ENCODE assay signal across 9 mouse cellular contexts in the genomic region with DNA sequence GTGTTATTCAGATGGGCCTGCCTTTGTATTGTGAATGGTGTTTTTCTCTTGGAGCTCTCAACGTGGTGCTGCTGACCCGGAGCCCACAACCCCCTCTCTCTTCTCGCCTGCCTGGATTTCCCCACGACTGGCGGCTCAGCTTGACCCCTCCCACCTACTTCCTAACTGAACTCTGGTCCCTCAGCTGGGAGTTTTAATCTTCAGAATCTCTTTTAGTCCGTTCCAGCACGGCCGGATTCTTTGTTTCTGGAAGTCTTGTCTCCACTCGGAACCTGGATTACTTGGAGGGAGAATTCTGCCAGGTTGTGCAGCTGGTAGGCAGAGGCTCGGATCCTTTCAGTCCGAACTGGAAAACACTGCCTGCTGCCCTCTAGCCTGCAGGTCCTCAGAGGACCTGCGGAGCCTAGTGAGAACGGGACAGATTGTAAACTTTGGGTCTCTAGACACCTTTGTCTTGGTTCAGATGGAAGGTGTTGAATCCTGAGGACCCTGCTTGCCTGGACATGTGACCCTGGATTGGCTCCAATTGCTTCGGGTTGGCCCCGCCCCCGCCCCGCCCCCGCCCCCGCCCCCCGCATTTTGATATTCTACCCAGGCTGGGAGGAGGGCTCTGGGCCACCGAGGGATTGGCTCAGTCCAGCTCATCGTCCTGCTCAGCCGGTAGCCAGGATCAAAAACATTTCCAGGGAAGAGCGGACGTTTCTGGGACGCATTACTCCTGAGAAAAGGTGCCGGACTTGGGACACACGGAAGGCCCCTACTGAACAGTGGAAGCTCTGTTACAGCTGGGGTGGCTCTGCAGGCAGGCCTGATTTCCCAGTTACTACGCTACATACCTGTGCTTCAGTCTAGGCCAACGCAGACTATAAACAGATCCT. TPM values are rescaled to one million over a fixed set of nuclear protein-coding genes. Genes with fewer than 3 reads are reported as not detected.
A peak's percentile ranks its signal among the peaks of the same experiment; 100 is the strongest.
DNase-seq lines count a peak whose midpoint lies in the region; ATAC-seq and TF ChIP-seq lines count a peak whose summit lies in the region.
"Had no signal": no experiment of that assay in that cellular context is flagged by ENCODE, and none has a peak within 500 bp of the region (broad histone marks: within the 10 kb centered on the region; RNA-seq: fewer than 3 reads in every experiment).

A gene (plus strand): TSS at position 200 of the 878 bp plus-strand sequence.

- H3K9ac ChIP-seq in hindbrain, embryonic 16.5 days (ENCODE audit: low read depth, low read length) = peak within 1 kb of the TSS; percentile 70
- peak within 1 kb of the TSS; percentile 50 for H3K9ac ChIP-seq in liver, embryonic 12.5 days

- intact Hi-C loops in heart, postnatal 25 days (cut with DNase I) = no loop called here
- intact Hi-C loops in gastrocnemius, adult 2 months (cut with DNase I) = no loop called here

- H3K4me3 ChIP-seq in bone marrow macrophage, adult 2 months (ENCODE audit: insufficient read depth, low read length) = peak within 1 kb of the TSS; percentile 51
- peak within 1 kb of the TSS; percentile 75 for H3K4me3 ChIP-seq in gastrocnemius, adult 2 months
- H3K4me3 ChIP-seq in hindbrain, embryonic 16.5 days (ENCODE audit: low read length) = peak within 1 kb of the TSS; percentile 58
- peak within 1 kb of the TSS; percentile 56 for H3K4me3 ChIP-seq in liver, embryonic 12.5 days
- peak within 1 kb of the TSS; percentile 30 for H3K4me3 ChIP-seq in myocyte

- WGBS in hindbrain, embryonic 16.5 days = 1% methylated on average over 30 of the region's 30 CpGs
- 3% methylated on average over 30 of the region's 30 CpGs for WGBS in liver, embryonic 12.5 days (ENCODE audit: insufficient replicate concordance)

- no peak within 1 kb of the TSS for H3ac ChIP-seq in myocyte (ENCODE audit: control insufficient read depth, insufficient read length)

- H3K79me2 ChIP-seq in myocyte (ENCODE audit: control insufficient read depth, insufficient read depth) = no peaks in the 10 kb centered on the region

- 0 out of 2 replicates have a peak, but pooled peaks cover 2% of the 10 kb centered on the region for H3K4me1 ChIP-seq in bone marrow macrophage, adult 2 months (ENCODE audit: control insufficient read depth, insufficient read depth, low read length)
- peaks cover 15% of the 10 kb centered on the region for H3K4me1 ChIP-seq in hindbrain, embryonic 16.5 days (ENCODE audit: control insufficient read depth, insufficient read depth, low read depth, low read length)
- H3K4me1 ChIP-seq in liver, embryonic 12.5 days = peaks cover 22% of the 10 kb centered on the region

- DNase-seq in heart, adult 11 months = peak; percentile 95
- DNase-seq in heart, postnatal 25 days (ENCODE audit: low spot score) = no peak
- DNase-seq in gastrocnemius, adult 2 months = peak; percentile 65
- no peak for DNase-seq in left cerebral cortex, adult 9 months (ENCODE audit: low spot score in 2 of 2)

- H3K9me3 ChIP-seq in hindbrain, embryonic 16.5 days (ENCODE audit: control insufficient read depth, low read length) = no peaks in the 10 kb centered on the region
- no peaks in the 10 kb centered on the region for H3K9me3 ChIP-seq in liver, embryonic 12.5 days (replicated peaks)

- no peak for TF ChIP-seq POLR2A in bone marrow macrophage, adult 2 months (IDR thresholded peaks at IDR 0.05; ENCODE audit: borderline replicate concordance, low read depth, low read length)
- TF ChIP-seq POLR2A in myocyte (IDR thresholded peaks at IDR 0.05; ENCODE audit: insufficient read length, low read depth) = peak; percentile 38

- H3K27me3 ChIP-seq in hindbrain, embryonic 16.5 days (replicated peaks; ENCODE audit: control insufficient read depth, insufficient read depth, low read length) = no peaks in the 10 kb centered on the region
- H3K27me3 ChIP-seq in liver, embryonic 12.5 days (replicated peaks) = no peaks in the 10 kb centered on the region; the same call in 1 of the 2 replicates
- H3K27me3 ChIP-seq in myocyte (ENCODE audit: control insufficient read depth, insufficient read depth, insufficient read length) = no peaks in the 10 kb centered on the region

- no peak for TF ChIP-seq CTCF in bone marrow macrophage, adult 2 months (IDR thresholded peaks at IDR 0.05; ENCODE audit: low read depth, low read length)
- TF ChIP-seq CTCF in gastrocnemius, adult 2 months (IDR thresholded peaks at IDR 0.05) = no peak

- H3K4me2 ChIP-seq in hindbrain, embryonic 16.5 days (ENCODE audit: low read length) = peak within 1 kb of the TSS; percentile 92
- peak within 1 kb of the TSS; percentile 76 for H3K4me2 ChIP-seq in liver, embryonic 12.5 days
- peak within 1 kb of the TSS; percentile 89 for H3K4me2 ChIP-seq in myocyte (ENCODE audit: low read depth)

- no peaks in the 10 kb centered on the region for H3K36me3 ChIP-seq in hindbrain, embryonic 16.5 days (ENCODE audit: control insufficient read depth, insufficient read depth, low read length)
- no peaks in the 10 kb centered on the region for H3K36me3 ChIP-seq in liver, embryonic 12.5 days
- no peaks in the 10 kb centered on the region for H3K36me3 ChIP-seq in myocyte (ENCODE audit: control insufficient read depth, insufficient read depth)

- peak; percentile 90 for ATAC-seq in hindbrain, embryonic 16.5 days
- peak; percentile 74 for ATAC-seq in liver, embryonic 12.5 days
- ATAC-seq: Patski had no signal

- H3K27ac ChIP-seq in bone marrow macrophage, adult 2 months (ENCODE audit: insufficient read depth, low read depth, low read length) = no peak within 1 kb of the TSS
- H3K27ac ChIP-seq in gastrocnemius, adult 2 months = peak within 1 kb of the TSS; percentile 83
- peak within 1 kb of the TSS; percentile 68 for H3K27ac ChIP-seq in hindbrain, embryonic 16.5 days (ENCODE audit: low read depth, low read length)
- no peak within 1 kb of the TSS for H3K27ac ChIP-seq in liver, embryonic 12.5 days

TF ChIP-seq in myocyte, 11 proteins besides CTCF, POLR2A, EP300 and RAD21:
- TF ChIP-seq USF1 (IDR thresholded peaks at IDR 0.05; ENCODE audit: low read depth) (peak; percentile 49), TCF3 (IDR thresholded peaks at IDR 0.05; ENCODE audit: insufficient read length, low read depth) (no peak)
TF ChIP-seq in myocyte: peak in this region for 1.

RNA-seq across cellular contexts. Expression of the gene that starts here (rescaled TPM):
- 1 to 10 TPM; 5.4 to 7.4 TPM for total RNA-seq in heart, postnatal 25 days (2021)
- 2.2 and 3.5 TPM in 2 replicates for polyA plus RNA-seq in bone marrow macrophage, adult 2 months (2012; ENCODE audit: insufficient read depth, insufficient read length, missing spikeins)
- total RNA-seq in gastrocnemius, adult 2 months (2021) = 1 to 10 TPM; 1.5 to 2.2 TPM
- 10.7 and 11.2 TPM in 2 replicates for polyA plus RNA-seq in hindbrain, embryonic 16.5 days (2015; fragmentation: Nextera tagmentation; extraction: Ambion mirVana)
- 0.91 and 0.96 TPM in 2 replicates for polyA plus RNA-seq in liver, embryonic 12.5 days (2016; fragmentation: Nextera tagmentation; extraction: Ambion mirVana)
- 1.8 TPM for polyA plus RNA-seq in myocyte (2012; fragmentation: generic; extraction: Trizol)

Comparison
In these comparisons a context has a peak if more than half of its experiments do, and no peak if none do; other contexts are left out.
1. DNase-seq: peak in heart, adult 11 months (single experiment) and gastrocnemius, adult 2 months (single experiment); none in heart, postnatal 25 days (single experiment) and left cerebral cortex, adult 9 months (0 of 2).
2. Peak in ATAC-seq, H3K4me3 ChIP-seq, H3K9ac ChIP-seq and H3K4me2 ChIP-seq in liver, embryonic 12.5 days; RNA of the gene not detected or under 1 TPM.
3. H3K27ac ChIP-seq: peak in gastrocnemius, adult 2 months (single experiment) and hindbrain, embryonic 16.5 days (single experiment); none in bone marrow macrophage, adult 2 months (single experiment) and liver, embryonic 12.5 days (single experiment).
4. Peak in every context shown above with its lines, with median percentiles within 50 percentile points of each other: H3K4me3 ChIP-seq and H3K4me2 ChIP-seq.